Mouse (Mus musculus): ENCODE measurements around the gene Myl10.

- no peak for TF ChIP-seq GATA2 (IDR thresholded peaks at IDR 0.05; ENCODE audit: borderline replicate concordance, low read depth, low read length)
- no peak for TF ChIP-seq CTCF (IDR thresholded peaks at IDR 0.05; ENCODE audit: low read depth, low read length)
- TF ChIP-seq GATA1 (IDR thresholded peaks at IDR 0.05; ENCODE audit: borderline replicate concordance, low read length) = no peak
Observed at GRCm38 (mm10) chr5:136662281-136662680, 30.7 kb upstream of the Myl10 start.

Measured in G1E (cell line).